Mouse (Mus musculus): ENCODE measurements at regions not wholly inside any gene's neighbourhood (a gene's known extent, or its start where the extent isn't known, plus 50 kb on each side); places are given as distances from the start of the nearest gene placed in this dataset.
A peak's percentile ranks its signal among the peaks of the same experiment; 100 is the strongest.
"Not testable (repeated sequence)": the region's sequence is repeated elsewhere in the genome, so short reads cannot be mapped to it uniquely, and the experiment has no call there.

- DNase-seq; H3K27me3 ChIP-seq (ENCODE audit: control insufficient read depth, insufficient read depth, low read length); H3K4me3 ChIP-seq; intact Hi-C loops (cut with DNase I); H3K36me3 ChIP-seq (ENCODE audit: control insufficient read depth, insufficient read depth, low read length); H3K79me2 ChIP-seq (replicated peaks; ENCODE audit: control insufficient read depth, insufficient read depth, low read length); H3K27ac ChIP-seq; H3K9ac ChIP-seq (ENCODE audit: low read depth, low read length): not testable (repeated sequence)
- WGBS = 62% methylated on average over 1 of the region's 1 CpGs
- peaks cover 19% of the 10 kb centered on the region for H3K4me1 ChIP-seq (ENCODE audit: control insufficient read depth, insufficient read depth, low read length)
Observed at GRCm38 (mm10) chr17:13654606-13655005, 105.7 kb upstream of the Afdn start.

- no peak for TF ChIP-seq CTCF (IDR thresholded peaks at IDR 0.05)
- no peak for TF ChIP-seq EP300 (IDR thresholded peaks at IDR 0.05; ENCODE audit: insufficient read depth, low read depth, low read length)
- no peak for TF ChIP-seq POLR2A (IDR thresholded peaks at IDR 0.05; ENCODE audit: insufficient read depth, low read depth, low read length)
- Histone ChIP-seq H3K27me3 (ENCODE audit: control insufficient read depth, insufficient read depth, low read length) (no peaks in the 10 kb centered on the region), H3K79me2 (replicated peaks; ENCODE audit: control insufficient read depth, insufficient read depth, low read length) (no peaks in the 10 kb centered on the region), H3K4me1 (ENCODE audit: control insufficient read depth, insufficient read depth, low read length) (peaks cover 24% of the 10 kb centered on the region), H3K4me3 (no peak overlapping the region), H3K36me3 (ENCODE audit: control insufficient read depth, insufficient read depth, low read length) (no peaks in the 10 kb centered on the region), H3K27ac (peak overlapping the region; percentile 57), H3K9ac (ENCODE audit: low read depth, low read length) (0 out of 2 replicates have a peak overlapping the region, but pooled peaks have one; percentile 19)
- DNase-seq = no peak
- WGBS = 50% methylated on average over 3 of the region's 3 CpGs
- intact Hi-C loops (cut with DNase I) = no loop called here
Observed at GRCm38 (mm10) chr17:13656065-13656464, 104.3 kb upstream of the Afdn start.

GRCm38 (mm10) chr17:13656485-13657181 is 103.7 kb upstream of the Afdn start:
- Histone ChIP-seq H3K9ac (ENCODE audit: low read depth, low read length) (0 out of 2 replicates have a peak overlapping the region, but pooled peaks have one; percentile 7), H3K27me3 (ENCODE audit: control insufficient read depth, insufficient read depth, low read length) (no peaks in the 10 kb centered on the region), H3K79me2 (replicated peaks; ENCODE audit: control insufficient read depth, insufficient read depth, low read length) (no peaks in the 10 kb centered on the region), H3K4me1 (ENCODE audit: control insufficient read depth, insufficient read depth, low read length) (peaks cover 28% of the 10 kb centered on the region), H3K27ac (peak overlapping the region; percentile 84), H3K4me3 (peak overlapping the region; percentile 17; the same call in 1 of the 2 replicates), H3K36me3 (ENCODE audit: control insufficient read depth, insufficient read depth, low read length) (no peaks in the 10 kb centered on the region)
- intact Hi-C loops (cut with DNase I) = no loop called here
- WGBS = 4% methylated on average over 14 of the region's 15 CpGs
- TF ChIP-seq POLR2A (IDR thresholded peaks at IDR 0.05; ENCODE audit: insufficient read depth, low read depth, low read length) (0 out of 2 replicates have a peak, but pooled peaks have one; percentile 29), CTCF (IDR thresholded peaks at IDR 0.05) (no peak), EP300 (IDR thresholded peaks at IDR 0.05; ENCODE audit: insufficient read depth, low read depth, low read length) (0 out of 2 replicates have a peak, but pooled peaks have one; percentile 17)
- peak; percentile 45 to 57 for DNase-seq

GRCm38 (mm10) chr17:13657182-13657562 is 103.2 kb upstream of the Afdn start:
- H3K4me1 ChIP-seq (ENCODE audit: control insufficient read depth, insufficient read depth, low read length) = peaks cover 28% of the 10 kb centered on the region

GRCm38 (mm10) chr17:13657656-13658292 is 102.6 kb upstream of the Afdn start:
- Histone ChIP-seq H3K79me2 (replicated peaks; ENCODE audit: control insufficient read depth, insufficient read depth, low read length) (no peaks in the 10 kb centered on the region), H3K4me3 (no peak overlapping the region), H3K36me3 (ENCODE audit: control insufficient read depth, insufficient read depth, low read length) (no peaks in the 10 kb centered on the region), H3K9ac (ENCODE audit: low read depth, low read length) (no peak overlapping the region), H3K4me1 (ENCODE audit: control insufficient read depth, insufficient read depth, low read length) (peaks cover 28% of the 10 kb centered on the region), H3K27me3 (ENCODE audit: control insufficient read depth, insufficient read depth, low read length) (no peaks in the 10 kb centered on the region), H3K27ac (peak overlapping the region; percentile 84)
- TF ChIP-seq POLR2A (IDR thresholded peaks at IDR 0.05; ENCODE audit: insufficient read depth, low read depth, low read length) = no peak
- intact Hi-C loops (cut with DNase I) = no loop called here
- 48% methylated on average over 9 of the region's 9 CpGs for WGBS
- DNase-seq = peak in 1 of 2 experiments; percentile 57

More at GRCm38 (mm10) chr17:13657182-13657562, 103.2 kb upstream of the Afdn start:
- no peak for TF ChIP-seq EP300 (IDR thresholded peaks at IDR 0.05; ENCODE audit: insufficient read depth, low read depth, low read length)
- TF ChIP-seq CTCF (IDR thresholded peaks at IDR 0.05) = no peak
- TF ChIP-seq POLR2A (IDR thresholded peaks at IDR 0.05; ENCODE audit: insufficient read depth, low read depth, low read length) = no peak
- Histone ChIP-seq H3K79me2 (replicated peaks; ENCODE audit: control insufficient read depth, insufficient read depth, low read length) (no peaks in the 10 kb centered on the region), H3K9ac (ENCODE audit: low read depth, low read length) (no peak overlapping the region), H3K27ac (peak overlapping the region; percentile 84), H3K4me3 (no peak overlapping the region; the same call in 1 of the 2 replicates), H3K27me3 (ENCODE audit: control insufficient read depth, insufficient read depth, low read length) (no peaks in the 10 kb centered on the region), H3K36me3 (ENCODE audit: control insufficient read depth, insufficient read depth, low read length) (no peaks in the 10 kb centered on the region)
- intact Hi-C loops (cut with DNase I) = no loop called here
- WGBS = 22% methylated on average over 10 of the region's 10 CpGs
- DNase-seq = no peak

GRCm38 (mm10) chr17:13658321-13658978 is 101.9 kb upstream of the Afdn start:
- H3K27me3 ChIP-seq (ENCODE audit: control insufficient read depth, insufficient read depth, low read length) = no peaks in the 10 kb centered on the region
- H3K4me3 ChIP-seq = no peak overlapping the region
- no peaks in the 10 kb centered on the region for H3K79me2 ChIP-seq (replicated peaks; ENCODE audit: control insufficient read depth, insufficient read depth, low read length)
- TF ChIP-seq EP300 (IDR thresholded peaks at IDR 0.05; ENCODE audit: insufficient read depth, low read depth, low read length) = peak; percentile 51; the same call in 1 of the 2 replicates
- TF ChIP-seq CTCF (IDR thresholded peaks at IDR 0.05) = no peak
- H3K9ac ChIP-seq (ENCODE audit: low read depth, low read length) = 0 out of 2 replicates have a peak overlapping the region, but pooled peaks have one; percentile 14
- H3K4me1 ChIP-seq (ENCODE audit: control insufficient read depth, insufficient read depth, low read length) = peaks cover 28% of the 10 kb centered on the region
- peak; percentile 40 to 42 for DNase-seq
- intact Hi-C loops (cut with DNase I) = no loop called here
- H3K36me3 ChIP-seq (ENCODE audit: control insufficient read depth, insufficient read depth, low read length) = no peaks in the 10 kb centered on the region
- 41% methylated on average over 3 of the region's 3 CpGs for WGBS
- peak overlapping the region; percentile 84 for H3K27ac ChIP-seq
